In the genomic region with DNA sequence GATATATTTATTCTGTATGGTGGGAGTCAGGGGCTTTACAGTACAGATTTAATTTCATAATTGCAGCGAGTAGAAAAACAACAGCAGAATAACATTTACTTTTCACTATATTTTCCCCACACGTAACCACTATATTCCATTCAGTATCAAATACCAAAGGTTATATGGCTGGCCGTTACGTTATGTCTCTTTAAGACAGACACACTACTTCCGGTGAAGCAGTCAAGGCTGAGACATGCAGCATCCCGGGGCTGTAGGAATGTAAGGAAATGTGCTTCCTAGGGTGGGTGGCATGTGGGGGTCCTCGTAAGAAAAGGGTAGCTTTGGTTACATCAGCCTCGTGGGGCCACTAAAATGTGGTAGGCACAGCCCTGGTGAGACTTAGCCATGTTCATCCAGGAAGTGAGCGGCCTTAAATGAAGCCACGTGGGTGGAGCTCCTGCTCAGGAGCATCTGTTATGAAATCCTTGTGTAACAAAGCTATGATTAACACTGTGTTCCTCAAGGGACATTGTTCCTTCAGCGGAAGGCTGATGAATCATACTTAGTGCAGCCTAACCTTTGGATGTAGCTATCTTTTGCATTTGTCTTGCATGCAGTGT, we compare ENCODE assay signal across 9 mouse cellular contexts.
A peak's percentile ranks its signal among the peaks of the same experiment; 100 is the strongest.
DNase-seq lines count a peak whose midpoint lies in the region; ATAC-seq and TF ChIP-seq lines count a peak whose summit lies in the region.
"Had no signal": no experiment of that assay in that cellular context is flagged by ENCODE, and none has a peak within 500 bp of the region (broad histone marks: within the 10 kb centered on the region; RNA-seq: fewer than 3 reads in every experiment).

No protein-coding gene starts in this region.

- peak; percentile 50 for DNase-seq in layer of hippocampus, adult 11-12 months (ENCODE audit: low spot score)
- no peak for DNase-seq in layer of hippocampus, postnatal 25 days (ENCODE audit: extremely low spot score in 1 of 2, low spot score in 1 of 2)
- DNase-seq in adrenal gland, postnatal 10 days = peak; percentile 46
- no peak for DNase-seq in heart, postnatal 0 days (ENCODE audit: low spot score)
- no peak for DNase-seq in testis, postnatal 10 days (ENCODE audit: low spot score)
- no peak for DNase-seq in embryo, embryonic 10.5 days (ENCODE audit: low spot score)
- DNase-seq in kidney, postnatal 4 days = no peak

- H3K4me2 ChIP-seq in heart, postnatal 0 days (ENCODE audit: low read depth, low read length) = no peak overlapping the region
- H3K4me2 ChIP-seq: limb, embryonic 13.5 days had no signal

- no peak for TF ChIP-seq CTCF in heart, postnatal 0 days (IDR thresholded peaks at IDR 0.05; ENCODE audit: low read depth)

- H3K9ac ChIP-seq in heart, postnatal 0 days (replicated peaks; ENCODE audit: low read depth, low read length) = no peak overlapping the region
- H3K9ac ChIP-seq: limb, embryonic 13.5 days had no signal

- H3K9me3 ChIP-seq in heart, postnatal 0 days (replicated peaks; ENCODE audit: control insufficient read depth, low read length) = no peaks in the 10 kb centered on the region; the same call in 1 of the 2 replicates

- no peak for TF ChIP-seq EP300 in heart, postnatal 0 days (IDR thresholded peaks at IDR 0.05; ENCODE audit: low read depth)

- peaks cover 61% of the 10 kb centered on the region for H3K36me3 ChIP-seq in heart, postnatal 0 days (replicated peaks; ENCODE audit: control insufficient read depth, insufficient read depth, low read length)

- ATAC-seq in heart, postnatal 0 days (ENCODE audit: insufficient read depth, low read depth) = peak; percentile 41; the same call in 1 of the 2 replicates
- peak; percentile 99 for ATAC-seq in megakaryocyte, adult 5-6 weeks (ENCODE audit: poor library complexity, severe bottlenecking)

- no peaks in the 10 kb centered on the region for H3K27me3 ChIP-seq in heart, postnatal 0 days (ENCODE audit: control insufficient read depth, insufficient read depth, low read length)
- H3K27me3 ChIP-seq: limb, embryonic 13.5 days had no signal

- no peak overlapping the region for H3K4me3 ChIP-seq in heart, postnatal 0 days (ENCODE audit: low read depth, low read length)
- H3K4me3 ChIP-seq: limb, embryonic 13.5 days had no signal

- H3K4me1 ChIP-seq in heart, postnatal 0 days (ENCODE audit: control insufficient read depth, insufficient read depth) = 0 out of 2 replicates have a peak, but pooled peaks cover 7% of the 10 kb centered on the region
- H3K4me1 ChIP-seq: limb, embryonic 13.5 days had no signal

- no peak overlapping the region for H3K27ac ChIP-seq in heart, postnatal 0 days (ENCODE audit: low read depth)
- H3K27ac ChIP-seq: limb, embryonic 13.5 days had no signal

- WGBS in heart, postnatal 0 days = 73% methylated on average over 11 of the region's 11 CpGs

Comparison
In these comparisons a context has a peak if more than half of its experiments do, and no peak if none do; other contexts are left out.
1. DNase-seq: peak in layer of hippocampus, adult 11-12 months (single experiment) and adrenal gland, postnatal 10 days (single experiment); none in layer of hippocampus, postnatal 25 days (0 of 2), heart, postnatal 0 days (single experiment), testis, postnatal 10 days (single experiment), embryo, embryonic 10.5 days (single experiment) and kidney, postnatal 4 days (0 of 2).